Mouse (Mus musculus): ENCODE results near the gene Gm44965. TPM values are rescaled to one million over a fixed set of nuclear protein-coding genes. Genes with fewer than 3 reads are reported as not detected.

The Gm44965 gene
- polyA plus RNA-seq, 1 experiment from 2014 or later, result not detected

DNA sequence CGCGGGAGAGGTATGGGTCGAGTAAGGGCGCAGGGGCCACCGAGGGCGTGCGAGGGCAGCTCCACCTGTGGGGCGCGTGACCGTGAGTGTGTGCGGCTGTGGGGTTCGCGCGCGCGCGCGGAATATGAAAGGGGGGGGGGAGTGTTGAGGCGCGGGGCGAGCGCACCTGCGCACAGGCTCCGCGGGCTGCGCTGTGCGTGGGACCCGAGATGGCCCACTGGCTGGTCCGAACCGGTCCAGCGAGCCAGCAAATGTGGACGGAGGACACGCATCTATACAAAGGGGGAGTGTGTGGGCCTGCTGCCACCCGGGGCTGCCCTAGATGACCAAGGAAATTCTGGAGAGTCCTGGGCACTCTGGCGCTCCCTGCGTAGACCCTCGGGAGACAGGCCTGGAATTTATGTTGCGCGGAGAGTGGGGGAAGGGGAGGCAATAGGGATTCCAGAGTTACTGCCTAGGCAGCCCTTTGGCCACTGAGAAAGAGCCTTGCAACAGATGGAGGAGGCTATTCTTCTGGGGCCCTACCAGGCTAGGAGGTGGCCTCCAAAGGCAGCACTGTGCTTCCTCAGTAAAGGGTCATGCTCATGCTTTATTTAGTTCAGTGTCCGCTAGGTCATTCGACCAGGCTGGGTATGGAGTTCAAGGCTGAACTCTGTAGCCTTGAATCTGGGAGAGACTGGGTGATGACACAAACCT is 450 bp downstream of the Gm44965 start:
- H3K9me3 ChIP-seq (replicated peaks; ENCODE audit: control insufficient read depth, low read length), result no peaks in the 10 kb centered on the region
- peaks cover 23% of the 10 kb centered on the region for H3K36me3 ChIP-seq (ENCODE audit: control insufficient read depth, insufficient read depth)
- H3K9ac ChIP-seq (ENCODE audit: low read depth, low read length), result peak overlapping the region; percentile 70
- peak overlapping the region; percentile 70 for H3K4me3 ChIP-seq (ENCODE audit: low read depth, low read length)
- peak overlapping the region; percentile 76 for H3K27ac ChIP-seq (ENCODE audit: low read length)
- 1% methylated on average over 34 of the region's 41 CpGs for WGBS (ENCODE audit: insufficient replicate concordance)
- H3K27me3 ChIP-seq (ENCODE audit: control insufficient read depth, insufficient read depth, low read depth, low read length), result no peaks in the 10 kb centered on the region
- peak overlapping the region; percentile 69 for H3K4me2 ChIP-seq (ENCODE audit: low read depth, low read length)
- peaks cover 9% of the 10 kb centered on the region for H3K4me1 ChIP-seq (ENCODE audit: control insufficient read depth, low read depth, low read length)
- ATAC-seq (ENCODE audit: low read depth), result peak; percentile 11; the same call in 1 of the 2 replicates

DNA sequence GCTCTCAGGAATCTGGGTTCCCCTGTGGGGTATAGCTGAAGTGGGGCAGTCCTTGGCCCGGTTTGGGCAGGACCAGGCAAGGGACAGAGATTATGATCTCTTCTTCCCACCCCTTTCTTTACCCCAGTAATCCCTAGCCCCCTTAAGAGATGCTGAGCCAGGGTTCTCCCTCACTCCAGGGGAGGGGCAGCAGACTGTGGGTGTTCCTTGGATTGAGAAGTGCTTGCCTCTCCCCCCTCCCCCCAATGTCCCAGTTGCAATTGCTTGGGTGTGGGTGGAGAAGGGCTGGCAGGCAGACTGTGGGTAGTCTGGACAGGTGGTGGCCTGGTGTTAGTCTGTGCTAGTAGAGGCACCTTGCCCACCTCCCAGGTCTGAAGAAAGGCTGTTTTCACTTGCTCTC is 1.5 kb downstream of the Gm44965 start:
- Histone ChIP-seq H3K27ac (ENCODE audit: low read length) (0 out of 2 replicates have a peak overlapping the region, but pooled peaks have one; percentile 9), H3K4me1 (ENCODE audit: control insufficient read depth, low read depth, low read length) (peaks cover 9% of the 10 kb centered on the region), H3K4me3 (ENCODE audit: low read depth, low read length) (peak overlapping the region; percentile 70), H3K9me3 (replicated peaks; ENCODE audit: control insufficient read depth, low read length) (no peaks in the 10 kb centered on the region), H3K36me3 (ENCODE audit: control insufficient read depth, insufficient read depth) (peaks cover 23% of the 10 kb centered on the region), H3K27me3 (ENCODE audit: control insufficient read depth, insufficient read depth, low read depth, low read length) (no peaks in the 10 kb centered on the region), H3K4me2 (ENCODE audit: low read depth, low read length) (peak overlapping the region; percentile 69), H3K9ac (ENCODE audit: low read depth, low read length) (peak overlapping the region; percentile 70; the same call in 1 of the 2 replicates)
- 33% methylated on average over 1 of the region's 1 CpGs for WGBS (ENCODE audit: insufficient replicate concordance)
- no peak for ATAC-seq (ENCODE audit: low read depth)

DNA sequence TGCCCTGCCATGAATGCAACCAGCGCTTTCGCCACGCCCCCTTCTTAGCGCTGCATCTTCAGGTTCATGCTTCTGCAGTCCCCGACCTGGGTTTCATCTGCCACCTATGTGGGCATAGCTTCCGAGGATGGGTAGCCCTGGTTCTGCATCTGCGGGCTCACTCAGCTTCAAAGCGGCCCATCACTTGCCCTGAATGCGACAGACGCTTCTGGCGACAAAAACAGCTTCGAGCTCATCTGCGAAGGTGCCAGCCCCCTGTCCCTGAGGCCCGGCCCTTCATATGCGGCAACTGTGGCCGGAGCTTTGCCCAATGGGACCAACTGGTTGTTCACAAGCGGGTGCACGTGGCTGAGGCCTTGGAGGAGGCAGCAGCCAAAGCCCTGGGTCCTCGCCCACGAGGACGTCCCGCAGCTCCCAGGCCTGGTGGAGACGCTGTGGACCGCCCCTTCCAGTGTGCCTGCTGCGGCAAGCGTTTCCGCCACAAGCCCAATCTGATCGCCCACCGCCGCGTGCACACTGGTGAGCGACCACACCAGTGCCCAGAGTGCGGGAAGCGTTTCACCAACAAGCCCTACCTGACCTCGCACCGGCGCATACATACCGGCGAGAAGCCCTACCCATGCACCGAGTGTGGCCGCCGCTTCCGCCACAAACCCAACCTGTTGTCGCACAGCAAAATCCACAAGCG is 2.9 kb downstream of the Gm44965 start:
- no peak for ATAC-seq (ENCODE audit: low read depth)
- H3K4me2 ChIP-seq (ENCODE audit: low read depth, low read length), result no peak overlapping the region
- no peaks in the 10 kb centered on the region for H3K9me3 ChIP-seq (replicated peaks; ENCODE audit: control insufficient read depth, low read length)
- WGBS (ENCODE audit: insufficient replicate concordance), result 87% methylated on average over 45 of the region's 45 CpGs
- H3K4me1 ChIP-seq (ENCODE audit: control insufficient read depth, low read depth, low read length), result peaks cover 17% of the 10 kb centered on the region
- no peak overlapping the region for H3K27ac ChIP-seq (ENCODE audit: low read length)
- peaks cover 23% of the 10 kb centered on the region for H3K36me3 ChIP-seq (ENCODE audit: control insufficient read depth, insufficient read depth)
- H3K4me3 ChIP-seq (ENCODE audit: low read depth, low read length), result no peak overlapping the region
- H3K9ac ChIP-seq (ENCODE audit: low read depth, low read length), result no peak overlapping the region
- no peaks in the 10 kb centered on the region for H3K27me3 ChIP-seq (ENCODE audit: control insufficient read depth, insufficient read depth, low read depth, low read length)

DNA sequence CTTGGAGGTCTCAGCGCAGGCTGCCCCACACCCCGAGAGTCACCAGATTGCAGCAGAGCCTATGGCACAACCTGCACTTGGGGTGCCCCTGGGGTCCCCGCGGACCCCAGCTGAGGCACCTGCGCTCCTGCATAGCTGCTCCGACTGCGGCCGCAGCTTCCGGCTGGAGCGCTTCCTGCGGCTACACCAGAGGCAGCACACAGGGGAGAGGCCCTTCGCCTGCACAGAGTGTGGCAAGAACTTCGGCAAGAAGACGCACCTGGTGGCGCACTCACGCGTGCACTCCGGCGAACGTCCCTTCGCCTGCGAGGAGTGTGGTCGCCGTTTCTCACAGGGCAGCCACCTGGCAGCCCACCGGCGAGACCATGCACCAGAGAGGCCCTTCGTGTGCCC is 3.5 kb downstream of the Gm44965 start:
- H3K36me3 ChIP-seq (ENCODE audit: control insufficient read depth, insufficient read depth), result peaks cover 23% of the 10 kb centered on the region
- H3K27me3 ChIP-seq (ENCODE audit: control insufficient read depth, insufficient read depth, low read depth, low read length), result no peaks in the 10 kb centered on the region
- H3K4me2 ChIP-seq (ENCODE audit: low read depth, low read length), result no peak overlapping the region
- H3K4me1 ChIP-seq (ENCODE audit: control insufficient read depth, low read depth, low read length), result peaks cover 18% of the 10 kb centered on the region
- no peak overlapping the region for H3K4me3 ChIP-seq (ENCODE audit: low read depth, low read length)
- WGBS (ENCODE audit: insufficient replicate concordance), result 91% methylated on average over 27 of the region's 27 CpGs
- H3K9me3 ChIP-seq (replicated peaks; ENCODE audit: control insufficient read depth, low read length), result no peaks in the 10 kb centered on the region
- H3K27ac ChIP-seq (ENCODE audit: low read length), result no peak overlapping the region
- no peak overlapping the region for H3K9ac ChIP-seq (ENCODE audit: low read depth, low read length)
- ATAC-seq (ENCODE audit: low read depth), result no peak

DNA sequence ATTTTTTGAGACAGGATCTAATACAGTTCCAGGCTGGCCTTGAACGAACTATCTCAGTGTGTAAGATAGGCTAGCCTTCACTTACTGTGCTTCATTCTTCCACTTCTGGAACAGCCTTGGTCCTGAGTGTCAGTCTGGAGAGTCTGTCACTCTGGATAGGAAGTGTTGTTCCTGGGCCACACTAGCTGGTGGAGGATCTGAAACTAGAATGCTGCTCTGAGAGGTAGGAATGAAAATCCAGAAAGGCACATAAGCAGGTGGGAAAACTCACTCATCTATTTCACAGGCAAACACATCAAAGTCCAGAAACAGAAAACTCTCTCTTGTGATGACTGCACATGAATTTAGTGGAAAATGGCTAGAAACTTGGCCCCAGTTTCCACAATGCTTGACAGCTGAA is 6.9 kb downstream of the Gm44965 start:
- ATAC-seq (ENCODE audit: low read depth), result no peak
- 59% methylated on average over 1 of the region's 1 CpGs for WGBS (ENCODE audit: insufficient replicate concordance)
- Histone ChIP-seq H3K4me3 (ENCODE audit: low read depth, low read length) (no peak overlapping the region), H3K9me3 (replicated peaks; ENCODE audit: control insufficient read depth, low read length) (no peaks in the 10 kb centered on the region), H3K4me1 (ENCODE audit: control insufficient read depth, low read depth, low read length) (peaks cover 16% of the 10 kb centered on the region), H3K27me3 (ENCODE audit: control insufficient read depth, insufficient read depth, low read depth, low read length) (no peaks in the 10 kb centered on the region), H3K9ac (ENCODE audit: low read depth, low read length) (no peak overlapping the region), H3K4me2 (ENCODE audit: low read depth, low read length) (no peak overlapping the region), H3K27ac (ENCODE audit: low read length) (no peak overlapping the region), H3K36me3 (ENCODE audit: control insufficient read depth, insufficient read depth) (peaks cover 23% of the 10 kb centered on the region)

DNA sequence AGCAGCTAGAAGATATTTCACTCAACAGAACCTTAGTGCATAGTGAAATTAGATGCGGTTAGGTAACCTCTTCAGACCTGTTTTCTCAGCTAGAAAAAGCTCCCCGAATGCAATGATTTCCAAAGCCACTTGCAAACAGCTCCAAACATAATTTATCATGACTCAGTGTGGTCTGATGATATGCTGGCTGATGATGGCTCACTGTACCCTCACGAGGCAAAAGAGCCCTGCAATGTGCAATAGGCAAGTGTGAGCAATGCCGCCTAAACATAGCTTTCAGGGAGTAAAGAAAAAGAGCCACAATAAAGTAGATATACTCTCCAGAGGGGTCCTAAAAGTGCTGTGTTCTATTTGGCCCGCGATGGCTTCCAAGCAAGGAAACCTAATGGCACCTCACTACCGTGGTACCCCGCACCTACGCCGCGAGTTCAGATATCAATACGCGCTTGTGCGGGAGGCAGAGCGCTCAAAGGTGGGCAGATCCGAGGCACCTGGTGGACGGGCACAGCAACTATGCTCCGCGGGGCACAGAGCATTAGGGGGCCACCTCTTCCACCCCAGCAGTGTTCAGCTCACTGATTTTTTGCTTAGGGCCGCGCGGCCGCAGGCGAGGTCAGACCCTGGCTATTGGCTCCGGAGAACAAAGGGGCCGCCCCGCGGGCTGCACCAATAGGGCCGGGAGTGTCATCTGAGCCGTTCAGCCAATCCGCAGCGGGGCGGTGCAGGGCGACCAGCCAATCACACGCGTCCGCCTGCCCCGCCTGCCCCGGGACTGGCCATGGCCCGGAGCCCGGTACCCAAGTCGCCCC is 7.7 kb downstream of the Gm44965 start, which contains the start of gene Zfp775:
TSS of gene Zfp775 (plus strand) at position 793 of the 809 bp plus-strand sequence.
- ATAC-seq (ENCODE audit: low read depth), result peak; percentile 99
- no peaks in the 10 kb centered on the region for H3K27me3 ChIP-seq (ENCODE audit: control insufficient read depth, insufficient read depth, low read depth, low read length)
- H3K4me2 ChIP-seq (ENCODE audit: low read depth, low read length), result peak within 1 kb of the TSS; percentile 92
- peak within 1 kb of the TSS; percentile 77 for H3K27ac ChIP-seq (ENCODE audit: low read length)
- peak within 1 kb of the TSS; percentile 67 for H3K4me3 ChIP-seq (ENCODE audit: low read depth, low read length)
- H3K4me1 ChIP-seq (ENCODE audit: control insufficient read depth, low read depth, low read length), result peaks cover 16% of the 10 kb centered on the region
- H3K36me3 ChIP-seq (ENCODE audit: control insufficient read depth, insufficient read depth), result peaks cover 18% of the 10 kb centered on the region
- H3K9me3 ChIP-seq (replicated peaks; ENCODE audit: control insufficient read depth, low read length), result no peaks in the 10 kb centered on the region
- H3K9ac ChIP-seq (ENCODE audit: low read depth, low read length), result peak within 1 kb of the TSS; percentile 63
- 4% methylated on average over 42 of the region's 42 CpGs for WGBS (ENCODE audit: insufficient replicate concordance)

DNA sequence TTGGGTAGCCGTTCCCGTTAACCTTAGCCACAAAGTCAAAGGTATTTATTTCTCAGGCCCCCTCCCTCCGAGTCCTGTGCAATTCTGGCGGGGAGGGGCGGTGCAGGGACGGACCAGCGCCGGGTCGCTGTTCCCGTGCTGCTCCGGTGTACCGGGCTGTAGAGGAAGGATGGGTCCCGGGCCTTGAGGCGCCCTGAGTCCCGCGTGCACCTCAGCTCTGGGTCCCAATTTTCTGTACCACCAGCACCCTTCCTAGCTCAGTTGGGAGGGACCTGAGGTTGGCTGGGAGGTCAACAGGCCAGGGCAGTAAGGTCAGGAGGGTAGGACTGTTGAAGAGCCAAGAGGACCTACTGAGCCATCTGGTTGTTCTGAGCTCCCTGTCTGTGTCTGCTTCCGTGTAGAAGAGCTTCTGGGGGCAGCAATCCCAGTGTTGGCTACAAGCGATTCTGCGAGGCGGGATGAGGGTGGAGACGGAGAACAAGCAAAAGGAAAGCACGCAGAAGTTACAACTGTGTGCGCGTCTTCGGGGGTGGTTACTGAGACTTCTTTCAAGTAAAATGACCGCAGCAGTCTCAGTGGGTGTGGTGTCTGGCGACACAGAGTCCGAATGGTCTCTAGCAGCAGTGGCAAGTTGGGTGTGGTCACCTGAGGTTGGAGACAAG is 8.5 kb downstream of the Gm44965 start:
- under 1% methylated on average over 28 of the region's 28 CpGs for WGBS (ENCODE audit: insufficient replicate concordance)
- Histone ChIP-seq H3K9ac (ENCODE audit: low read depth, low read length) (peak overlapping the region; percentile 62), H3K9me3 (replicated peaks; ENCODE audit: control insufficient read depth, low read length) (no peaks in the 10 kb centered on the region), H3K27ac (ENCODE audit: low read length) (peak overlapping the region; percentile 77), H3K4me3 (ENCODE audit: low read depth, low read length) (peak overlapping the region; percentile 67), H3K27me3 (ENCODE audit: control insufficient read depth, insufficient read depth, low read depth, low read length) (no peaks in the 10 kb centered on the region), H3K4me2 (ENCODE audit: low read depth, low read length) (peak overlapping the region; percentile 92), H3K36me3 (ENCODE audit: control insufficient read depth, insufficient read depth) (peaks cover 10% of the 10 kb centered on the region), H3K4me1 (ENCODE audit: control insufficient read depth, low read depth, low read length) (peaks cover 16% of the 10 kb centered on the region)
- no peak; the same call in 1 of the 2 replicates for ATAC-seq (ENCODE audit: low read depth)

DNA sequence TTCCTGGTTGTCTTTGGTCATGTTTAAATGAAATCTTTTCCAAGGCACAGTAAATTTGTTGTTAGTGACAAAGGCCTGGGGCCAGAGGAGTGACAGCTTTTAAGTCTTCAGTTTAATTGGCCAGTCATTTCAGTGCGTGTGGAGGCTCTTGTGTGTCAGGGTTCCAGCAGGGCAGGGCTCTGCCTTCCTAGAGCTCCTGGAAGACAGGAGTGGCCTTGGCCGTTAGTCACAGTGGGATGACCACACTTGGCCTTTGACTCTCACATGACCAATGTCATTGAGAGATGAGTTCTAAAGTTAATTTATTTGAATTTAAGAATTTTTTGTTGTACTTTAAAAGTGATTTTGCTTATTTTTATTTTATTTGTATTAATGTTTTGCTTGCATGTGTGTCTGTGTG is 14.4 kb downstream of the Gm44965 start:
- ATAC-seq (ENCODE audit: low read depth), result no peak
- no peaks in the 10 kb centered on the region for H3K36me3 ChIP-seq (ENCODE audit: control insufficient read depth, insufficient read depth)
- H3K9me3 ChIP-seq (replicated peaks; ENCODE audit: control insufficient read depth, low read length), result no peaks in the 10 kb centered on the region
- no peak overlapping the region for H3K4me2 ChIP-seq (ENCODE audit: low read depth, low read length)
- H3K4me1 ChIP-seq (ENCODE audit: control insufficient read depth, low read depth, low read length), result no peaks in the 10 kb centered on the region; the same call in 1 of the 2 replicates
- H3K9ac ChIP-seq (ENCODE audit: low read depth, low read length), result no peak overlapping the region
- no peak overlapping the region for H3K27ac ChIP-seq (ENCODE audit: low read length)
- 76% methylated on average over 2 of the region's 2 CpGs for WGBS (ENCODE audit: insufficient replicate concordance)
- H3K4me3 ChIP-seq (ENCODE audit: low read depth, low read length), result no peak overlapping the region
- H3K27me3 ChIP-seq (ENCODE audit: control insufficient read depth, insufficient read depth, low read depth, low read length), result no peaks in the 10 kb centered on the region

All from liver, embryonic 16.5 days (tissue).